Mouse (Mus musculus) heart, postnatal 36 days (tissue): ENCODE data around the gene 1700019N19Rik. TPM values are rescaled to one million over a fixed set of nuclear protein-coding genes. Genes with fewer than 3 reads are reported as not detected.

Experiments used
- total RNA-seq, 2 experiments: library from RNA; stranded (reverse); gene quantifications; 2 replicates each; pipeline ENCODE4 v1.2.3; 2021

Gene 1700019N19Rik
- total RNA-seq, 2 experiments from 2014 or later: not detected

Other genes with a start within 250 kb of the 1700019N19Rik start
- gene Pnlip, start 142.0 kb downstream of the 1700019N19Rik start, total RNA-seq: not detected
- gene Pnliprp1, start 65.6 kb downstream of the 1700019N19Rik start, total RNA-seq: not detected
- gene Pnliprp2, start 34.7 kb downstream of the 1700019N19Rik start, total RNA-seq: not detected
- not detected for gene Eno4, start 149.0 kb upstream of the 1700019N19Rik start, total RNA-seq
- 10 to 100 TPM; 14.9 to 17.1 TPM for gene Hspa12a, start 149.2 kb upstream of the 1700019N19Rik start, total RNA-seq